Mouse (Mus musculus): ENCODE measurements around the gene Gpr146.

- TF ChIP-seq GATA1 (IDR thresholded peaks at IDR 0.05; ENCODE audit: borderline replicate concordance, low read length), result no peak
- TF ChIP-seq CTCF (IDR thresholded peaks at IDR 0.05; ENCODE audit: low read depth, low read length), result no peak
- TF ChIP-seq GATA2 (IDR thresholded peaks at IDR 0.05; ENCODE audit: borderline replicate concordance, low read depth, low read length), result no peak
Measured at GRCm38 (mm10) chr5:139433842-139434568, 56.5 kb downstream of the Gpr146 start.
